Mouse (Mus musculus) MEL (cell line): ENCODE results near the gene Plin4.

ENCODE experiments used
- CHD2 ChIP-seq: IDR thresholded peaks from 2 replicates; pipeline ENCODE4 v1.6.1; 2011; ENCODE audit warnings: low read length, improper control_type of control experiment
- ELF1 ChIP-seq: IDR thresholded peaks from 2 replicates; pipeline ENCODE4 v1.6.1; 2014; ENCODE audit warnings: low read depth, mild to moderate bottlenecking, inconsistent platforms, low read length, improper control_type of control experiment, moderate library complexity
- EP300 ChIP-seq, 2 experiments: IDR thresholded peaks; 2 replicates each; pipeline ENCODE4 v1.6.1; 2011; ENCODE audit warnings: improper control_type of control experiment in 2 of 2, low read length in 2 of 2, low read depth in 1 of 2, mild to moderate bottlenecking in 1 of 2
- GABPA ChIP-seq: IDR thresholded peaks from 2 replicates; pipeline ENCODE4 v1.6.1; 2012; ENCODE audit warnings: low read depth, mild to moderate bottlenecking, inconsistent platforms, low read length, improper control_type of control experiment, moderate library complexity
- MAX ChIP-seq: IDR thresholded peaks from 2 replicates; pipeline ENCODE4 v1.6.1; 2011; ENCODE audit warnings: low read length, improper control_type of control experiment
- MAZ ChIP-seq: IDR thresholded peaks from 2 replicates; pipeline ENCODE4 v1.6.1; 2012; ENCODE audit warnings: low read depth, mild to moderate bottlenecking, inconsistent platforms, low read length, improper control_type of control experiment
- MYC ChIP-seq: IDR thresholded peaks from 2 replicates; pipeline ENCODE4 v1.6.1; 2011; ENCODE audit warnings: low read depth, mild to moderate bottlenecking, low read length, improper control_type of control experiment, moderate library complexity
- POLR2A ChIP-seq, 2 experiments: IDR thresholded peaks; 2 replicates each; pipeline ENCODE4 v1.6.1; 2011 to 2012; ENCODE audit warnings: low read length in 2 of 2, mild to moderate bottlenecking in 2 of 2, control low read depth in 1 of 2, improper control_type of control experiment in 1 of 2, low read depth in 1 of 2, moderate library complexity in 1 of 2; ENCODE audit not compliant: control insufficient read depth in 1 of 2, insufficient read depth in 1 of 2, poor library complexity in 1 of 2
- POLR2AphosphoS2 ChIP-seq: IDR thresholded peaks from 2 replicates; pipeline ENCODE4 v1.6.1; 2011; ENCODE audit warnings: low read length, improper control_type of control experiment
- TBP ChIP-seq: IDR thresholded peaks from 2 replicates; pipeline ENCODE4 v1.8.0; 2011; ENCODE audit warnings: low read depth, low read length, improper control_type of control experiment
- ZKSCAN1 ChIP-seq: IDR thresholded peaks from 2 replicates; pipeline ENCODE4 v1.6.1; 2012; ENCODE audit warnings: low read depth, mild to moderate bottlenecking, inconsistent platforms, low read length, improper control_type of control experiment, moderate library complexity

- TF ChIP-seq POLR2AphosphoS2 (no peak), EP300 (IDR thresholded peaks at IDR 0.05; ENCODE audit: low read depth in 1 of 2, low read length in 2 of 2) (no peak), ELF1 (no peak), MAZ (no peak), CHD2 (no peak), MYC (no peak), POLR2A (IDR thresholded peaks at IDR 0.05; ENCODE audit: control insufficient read depth in 1 of 2, insufficient read depth in 1 of 2, low read depth in 1 of 2, low read length in 2 of 2, poor library complexity in 1 of 2) (no peak), ZKSCAN1 (no peak), MAX (no peak), GABPA (no peak), TBP (no peak)
These were observed 28.4 kb upstream of the Plin4 start for GRCm38 (mm10) chr17:56137839-56138613.
